Comparison of ENCODE assay signal across 7 mouse cellular contexts in the genomic region with DNA sequence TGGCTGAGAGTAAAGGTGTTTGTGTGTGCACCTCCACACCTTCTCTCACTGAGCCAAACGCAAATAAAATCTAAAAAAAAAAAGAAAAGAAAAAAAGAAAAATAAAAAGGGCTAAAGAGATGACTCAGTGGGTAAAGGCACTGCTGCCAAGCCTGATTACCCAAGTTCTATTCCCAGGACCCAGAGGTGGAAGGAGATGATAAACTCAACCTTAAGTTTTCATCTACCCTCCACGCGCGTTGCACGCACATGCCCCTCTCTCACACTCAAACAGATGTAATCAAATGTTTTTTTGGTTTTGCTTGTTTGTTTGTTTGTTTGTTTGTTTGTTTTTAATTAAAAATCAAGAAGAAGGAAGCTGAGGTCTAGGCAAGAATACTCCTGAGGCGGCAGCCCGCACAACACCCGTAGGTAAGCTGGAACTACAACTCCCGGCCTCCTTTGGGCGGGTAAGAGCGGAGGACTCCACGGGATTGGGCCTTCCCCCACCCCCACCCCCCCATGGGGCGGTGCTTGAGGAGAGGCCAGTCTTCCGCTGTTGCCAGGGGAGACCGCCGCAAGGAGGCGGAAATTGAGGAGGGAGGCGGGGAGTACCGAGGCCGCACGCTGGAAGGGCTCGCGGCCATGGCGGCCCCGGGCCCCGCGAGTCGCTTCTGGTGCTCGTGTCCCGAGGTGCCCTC. TPM values are rescaled to one million over a fixed set of nuclear protein-coding genes. Genes with fewer than 3 reads are reported as not detected.
DNase-seq lines count a peak whose midpoint lies in the region; ATAC-seq and TF ChIP-seq lines count a peak whose summit lies in the region.

Gene Rhbdd2 (plus strand): TSS at position 502 of the 680 bp plus-strand sequence.

- peak; percentile 99 for ATAC-seq in intestine, postnatal 0 days
- peak; percentile 99 for ATAC-seq in midbrain, embryonic 12.5 days (ENCODE audit: low FRiP score, low read depth)

- peak; percentile 47; the same call in 1 of the 2 replicates for TF ChIP-seq POLR2A in small intestine, adult 2 months (IDR thresholded peaks at IDR 0.05; ENCODE audit: low read depth, low read length)

- H3K4me3 ChIP-seq in embryonic facial prominence, embryonic 10.5 days, result peak within 1 kb of the TSS; percentile 94
- H3K4me3 ChIP-seq in intestine, postnatal 0 days (ENCODE audit: low read depth, low read length), result peak within 1 kb of the TSS; percentile 62
- H3K4me3 ChIP-seq in midbrain, embryonic 12.5 days, result peak within 1 kb of the TSS; percentile 87
- H3K4me3 ChIP-seq in small intestine, adult 2 months (ENCODE audit: low read depth, low read length), result peak within 1 kb of the TSS; percentile 96

- intact Hi-C loops in left cerebral cortex, postnatal 4 days (cut with DNase I), result no loop called here

- H3K4me2 ChIP-seq in intestine, postnatal 0 days (replicated peaks; ENCODE audit: low read depth), result peak within 1 kb of the TSS; percentile 83
- peak within 1 kb of the TSS; percentile 79 for H3K4me2 ChIP-seq in midbrain, embryonic 12.5 days (replicated peaks)

- TF ChIP-seq CTCF in intestine, postnatal 0 days (IDR thresholded peaks at IDR 0.05; ENCODE audit: low read depth), result peak; percentile 77
- no peak for TF ChIP-seq CTCF in small intestine, adult 2 months (IDR thresholded peaks at IDR 0.05; ENCODE audit: extremely low read depth, insufficient read length, insufficient replicate concordance, low read depth, low read length)

- peak within 1 kb of the TSS; percentile 97 for H3K27ac ChIP-seq in embryonic facial prominence, embryonic 10.5 days (replicated peaks)
- H3K27ac ChIP-seq in intestine, postnatal 0 days (ENCODE audit: low read depth, low read length), result peak within 1 kb of the TSS; percentile 9; the same call in 1 of the 2 replicates
- H3K27ac ChIP-seq in midbrain, embryonic 12.5 days (replicated peaks), result peak within 1 kb of the TSS; percentile 87
- peak within 1 kb of the TSS; percentile 19 for H3K27ac ChIP-seq in small intestine, adult 2 months (ENCODE audit: insufficient read depth, low read depth, low read length)

- H3K9me3 ChIP-seq in embryonic facial prominence, embryonic 10.5 days, result no peaks in the 10 kb centered on the region; the same call in 1 of the 2 replicates
- no peaks in the 10 kb centered on the region for H3K9me3 ChIP-seq in intestine, postnatal 0 days (ENCODE audit: control insufficient read depth)
- no peaks in the 10 kb centered on the region for H3K9me3 ChIP-seq in midbrain, embryonic 12.5 days

- peak within 1 kb of the TSS; percentile 53 for H3K9ac ChIP-seq in intestine, postnatal 0 days (ENCODE audit: low read depth, low read length)
- H3K9ac ChIP-seq in midbrain, embryonic 12.5 days (replicated peaks), result peak within 1 kb of the TSS; percentile 92

- peaks cover 25% of the 10 kb centered on the region for H3K36me3 ChIP-seq in embryonic facial prominence, embryonic 10.5 days (replicated peaks)
- peaks cover 22% of the 10 kb centered on the region; the same call in 1 of the 2 replicates for H3K36me3 ChIP-seq in intestine, postnatal 0 days (ENCODE audit: control insufficient read depth, insufficient read depth)
- H3K36me3 ChIP-seq in midbrain, embryonic 12.5 days, result peaks cover 23% of the 10 kb centered on the region
- peaks cover 7% of the 10 kb centered on the region for H3K36me3 ChIP-seq in small intestine, adult 2 months (ENCODE audit: control insufficient read depth, insufficient read depth, low read length)

- 12% methylated on average over 30 of the region's 30 CpGs for WGBS in embryonic facial prominence, embryonic 10.5 days
- 13% methylated on average over 30 of the region's 30 CpGs for WGBS in intestine, postnatal 0 days
- 12% methylated on average over 28 of the region's 30 CpGs for WGBS in midbrain, embryonic 12.5 days
- WGBS in small intestine, adult 2 months, result 11% methylated on average over 30 of the region's 30 CpGs

- peak; percentile 99 for DNase-seq in adrenal gland, postnatal 10 days
- peak; percentile 99 for DNase-seq in embryonic facial prominence, embryonic 10.5 days (ENCODE audit: low spot score)
- DNase-seq in gonadal fat pad, adult 2 months (ENCODE audit: low read depth), result peak; percentile 70
- peak; percentile 100 for DNase-seq in left cerebral cortex, postnatal 4 days

- H3K4me1 ChIP-seq in embryonic facial prominence, embryonic 10.5 days, result peaks cover 9% of the 10 kb centered on the region
- H3K4me1 ChIP-seq in intestine, postnatal 0 days (replicated peaks; ENCODE audit: control insufficient read depth, insufficient read depth, low read length), result no peaks in the 10 kb centered on the region
- peaks cover 12% of the 10 kb centered on the region for H3K4me1 ChIP-seq in midbrain, embryonic 12.5 days
- peaks cover 2% of the 10 kb centered on the region; the same call in 1 of the 2 replicates for H3K4me1 ChIP-seq in small intestine, adult 2 months (ENCODE audit: control insufficient read depth, insufficient read depth, insufficient read length, low read length)

- H3K27me3 ChIP-seq in embryonic facial prominence, embryonic 10.5 days (replicated peaks; ENCODE audit: low read depth, poor library complexity, severe bottlenecking), result no peaks in the 10 kb centered on the region
- no peaks in the 10 kb centered on the region for H3K27me3 ChIP-seq in intestine, postnatal 0 days (replicated peaks; ENCODE audit: control insufficient read depth, insufficient read depth, low read length)
- 0 out of 2 replicates have a peak, but pooled peaks cover 3% of the 10 kb centered on the region for H3K27me3 ChIP-seq in midbrain, embryonic 12.5 days
- no peaks in the 10 kb centered on the region for H3K27me3 ChIP-seq in small intestine, adult 2 months (ENCODE audit: control insufficient read depth, insufficient read depth, low read length)

RNA-seq across cellular contexts. Expression of gene Rhbdd2, which starts in this region (rescaled TPM):
- total RNA-seq in adrenal gland, postnatal 10 days (2021), result 10 to 100 TPM; 35.2 to 39.1 TPM
- 52.6 and 59.7 TPM in 2 replicates for polyA plus RNA-seq in embryonic facial prominence, embryonic 10.5 days (2016; fragmentation: Nextera tagmentation; extraction: Ambion mirVana)
- 48.0 and 52.7 TPM in 2 replicates for polyA plus RNA-seq in gonadal fat pad, adult 2 months (2012; rRNA removed)
- polyA plus RNA-seq in intestine, postnatal 0 days (2015; fragmentation: Nextera tagmentation; extraction: Ambion mirVana), result 27.9 and 28.5 TPM in 2 replicates
- 10 to 100 TPM; 53.8 to 68.7 TPM for total RNA-seq in left cerebral cortex, postnatal 4 days (2021)
- 60.2 and 64.6 TPM in 2 replicates for polyA plus RNA-seq in midbrain, embryonic 12.5 days (2016; fragmentation: Nextera tagmentation; extraction: Ambion mirVana)
- 13.3 and 13.4 TPM in 2 replicates for polyA plus RNA-seq in small intestine, adult 2 months (2012; rRNA removed)

Comparison
In these comparisons a context has a peak if more than half of its experiments do, and no peak if none do; other contexts are left out.
1. Peak in every context shown above with its lines: DNase-seq, ATAC-seq, H3K4me3 ChIP-seq and H3K27ac ChIP-seq.
2. H3K27ac ChIP-seq: peak in every context shown above with its lines; median percentile 97 in embryonic facial prominence, embryonic 10.5 days; 87 in midbrain, embryonic 12.5 days; 19 in small intestine, adult 2 months; 9 in intestine, postnatal 0 days.